Mouse (Mus musculus) kidney, postnatal 10 days (tissue): ENCODE data around the gene Bmf.

Experiments
- DNase-seq: peaks from one replicate; pipeline ENCODE4 v3.0.0; 2021; ENCODE audit warnings: mixed read lengths

The Bmf gene

GRCm38 (mm10) chr2:118543893-118544799, 5.3 kb downstream of the Bmf start:
- peak; percentile 94 for DNase-seq

DNA sequence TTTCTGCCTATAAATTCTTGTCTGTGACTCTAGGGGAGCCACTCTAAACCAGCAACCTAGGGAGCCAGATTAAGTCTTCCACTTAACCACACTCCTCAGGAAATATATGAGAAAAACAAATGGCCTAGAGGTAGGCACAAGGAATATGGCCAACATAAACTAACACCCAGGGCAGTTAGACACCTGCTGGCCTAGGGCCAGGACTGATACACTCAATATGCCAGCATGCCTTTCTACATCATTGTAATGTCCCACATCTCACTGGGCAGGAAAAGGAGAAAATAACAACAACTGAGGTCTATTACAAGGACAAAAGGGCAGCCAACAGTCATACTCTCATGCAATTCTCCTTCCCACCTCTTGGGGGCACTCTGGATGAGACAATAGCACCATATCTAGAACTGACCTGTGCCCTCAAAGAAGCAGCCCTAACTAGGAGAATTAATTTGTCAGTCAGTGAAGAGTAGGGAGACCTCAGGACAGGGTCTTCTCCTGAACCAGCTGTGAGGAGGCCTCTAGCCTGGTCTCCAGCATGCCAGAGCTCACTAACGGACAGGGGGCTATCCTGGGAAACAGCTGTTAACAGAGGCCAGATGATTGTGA, 6.4 kb downstream of the Bmf start:
- DNase-seq = no peak

DNA sequence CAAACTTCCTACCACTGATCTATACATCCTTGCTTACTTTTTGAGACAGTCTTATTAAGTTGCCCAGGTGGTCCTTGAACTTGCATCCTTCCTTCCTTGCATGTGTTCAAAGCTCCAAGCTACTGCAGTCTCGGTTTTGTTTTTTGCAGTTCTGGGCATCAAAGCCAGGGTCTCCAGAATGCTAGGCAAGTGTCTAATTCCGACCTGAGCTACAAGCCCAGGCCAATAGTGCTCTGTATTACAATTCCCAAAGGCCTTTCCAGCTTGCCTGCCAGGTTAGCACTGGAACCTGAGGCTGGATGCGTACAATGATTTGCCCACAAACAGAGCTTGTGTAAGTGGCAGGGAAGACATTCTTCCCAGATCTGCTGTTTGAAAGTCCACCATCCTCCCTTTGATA, 7.8 kb downstream of the Bmf start:
- no peak for DNase-seq

DNA sequence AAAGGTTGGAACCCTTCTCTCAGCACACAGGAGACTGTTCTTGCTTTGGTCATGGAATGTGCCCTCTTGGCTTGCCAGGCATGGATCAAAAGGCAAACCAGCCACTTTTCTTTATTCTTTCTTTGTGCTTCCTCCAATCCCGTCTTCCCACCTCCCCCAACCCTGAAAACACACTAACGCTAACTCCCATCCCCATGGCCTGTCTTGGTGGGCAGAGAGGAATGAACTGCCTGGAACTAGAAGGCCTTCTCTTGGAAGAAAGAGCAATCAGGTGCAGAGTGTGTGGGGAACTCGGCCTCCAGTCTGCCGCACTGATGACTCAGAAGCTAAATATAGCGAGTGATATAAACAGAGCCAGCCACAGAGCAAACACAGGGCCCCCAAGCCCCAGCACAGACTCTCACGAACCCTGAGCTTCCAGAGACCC, 8.8 kb downstream of the Bmf start:
- DNase-seq = peak; percentile 46

GRCm38 (mm10) chr2:118539881-118540516, 9.5 kb downstream of the Bmf start:
- peak; percentile 61 for DNase-seq

DNA sequence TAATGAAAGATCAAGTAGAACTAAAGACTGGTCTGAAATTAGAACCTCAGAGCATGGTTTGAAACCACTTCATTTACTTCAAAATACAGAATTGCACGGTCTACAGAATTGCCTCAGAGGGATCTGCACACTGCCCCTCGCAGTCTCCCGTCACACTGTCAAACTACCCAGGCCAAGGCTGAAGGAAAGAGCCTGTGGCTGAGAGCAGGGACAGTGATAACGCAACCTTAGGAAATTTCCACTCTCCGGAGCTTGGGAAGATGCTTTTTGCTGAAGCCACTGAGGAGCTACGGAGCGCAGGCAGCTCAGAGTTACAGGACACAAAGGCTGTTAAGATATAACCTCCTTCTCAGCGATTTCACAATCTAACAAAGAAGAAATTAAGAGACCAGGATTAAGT, 10.4 kb downstream of the Bmf start:
- DNase-seq = no peak

DNA sequence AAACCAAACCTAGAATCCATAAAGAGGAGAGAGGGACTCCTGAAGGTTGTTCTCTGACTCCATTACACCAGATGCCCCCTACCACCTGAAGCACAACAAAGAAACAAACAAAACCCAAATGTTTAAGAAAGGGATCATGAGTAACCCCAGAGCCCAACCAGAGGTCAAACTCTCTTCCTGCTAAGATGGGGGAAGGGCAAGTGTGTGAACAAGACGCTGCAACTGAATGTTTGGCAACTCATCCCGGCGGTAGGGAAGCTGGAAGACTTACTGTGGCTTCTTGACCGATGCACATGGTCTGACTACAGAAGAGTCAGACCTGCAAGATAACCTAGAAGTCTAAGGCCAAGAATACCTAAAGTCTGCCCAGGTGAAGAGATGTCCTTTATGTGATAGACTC, 12.3 kb downstream of the Bmf start:
- no peak for DNase-seq

- peak; percentile 76 for DNase-seq
Measured at GRCm38 (mm10) chr2:118536553-118536952, 12.9 kb downstream of the Bmf start.

DNA sequence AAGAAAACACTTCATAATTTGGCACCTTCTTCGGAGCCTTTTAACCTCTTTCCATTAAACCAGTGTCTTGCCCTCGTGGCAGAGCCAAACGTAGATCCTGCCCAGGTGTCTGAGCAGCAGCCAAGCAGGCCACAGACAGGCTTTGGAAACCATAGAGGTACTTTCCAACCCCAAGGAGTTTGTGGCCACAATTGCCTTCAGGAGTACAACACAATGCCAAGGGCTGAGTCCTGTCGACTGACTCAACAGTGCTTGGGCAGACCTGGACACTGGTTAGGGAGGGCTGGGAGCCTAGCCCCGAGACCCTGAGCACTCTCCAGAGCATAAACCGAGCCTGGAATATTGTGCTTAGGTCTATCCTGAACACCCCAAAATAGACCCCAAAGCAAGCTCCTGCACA, 13.4 kb downstream of the Bmf start:
- no peak for DNase-seq

DNA sequence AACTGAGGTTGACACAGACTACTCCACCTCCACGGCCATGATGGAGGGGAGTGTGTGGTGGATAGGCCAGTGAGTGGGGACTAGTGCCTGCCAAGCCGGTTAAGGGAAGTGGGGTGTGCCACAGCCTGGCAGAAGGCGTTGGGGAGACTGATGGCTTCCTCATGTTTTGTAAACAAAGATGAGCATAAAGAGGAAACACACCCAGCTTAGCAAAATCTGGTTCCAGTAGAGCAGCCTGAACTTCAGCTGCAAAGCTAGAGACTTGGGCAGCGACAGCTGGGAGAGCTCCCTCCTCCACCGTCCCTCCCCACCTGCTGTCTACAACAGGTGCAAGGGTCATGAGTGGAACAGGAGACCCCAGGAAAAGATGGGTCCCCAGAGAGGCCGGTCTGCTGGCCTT, 15.5 kb downstream of the Bmf start:
- DNase-seq = peak; percentile 42

GRCm38 (mm10) chr2:118532855-118533675, 16.4 kb downstream of the Bmf start:
- peak; percentile 83 for DNase-seq

- peak; percentile 69 for DNase-seq
Measured at GRCm38 (mm10) chr2:118532401-118532800, 17.1 kb downstream of the Bmf start.

- peak; percentile 84 for DNase-seq
Measured at GRCm38 (mm10) chr2:118529466-118530181, 19.9 kb downstream of the Bmf start.

GRCm38 (mm10) chr2:118526545-118526944, 22.9 kb downstream of the Bmf start:
- DNase-seq = no peak

- DNase-seq = no peak
Measured at GRCm38 (mm10) chr2:118524811-118525210, 24.7 kb downstream of the Bmf start.

DNA sequence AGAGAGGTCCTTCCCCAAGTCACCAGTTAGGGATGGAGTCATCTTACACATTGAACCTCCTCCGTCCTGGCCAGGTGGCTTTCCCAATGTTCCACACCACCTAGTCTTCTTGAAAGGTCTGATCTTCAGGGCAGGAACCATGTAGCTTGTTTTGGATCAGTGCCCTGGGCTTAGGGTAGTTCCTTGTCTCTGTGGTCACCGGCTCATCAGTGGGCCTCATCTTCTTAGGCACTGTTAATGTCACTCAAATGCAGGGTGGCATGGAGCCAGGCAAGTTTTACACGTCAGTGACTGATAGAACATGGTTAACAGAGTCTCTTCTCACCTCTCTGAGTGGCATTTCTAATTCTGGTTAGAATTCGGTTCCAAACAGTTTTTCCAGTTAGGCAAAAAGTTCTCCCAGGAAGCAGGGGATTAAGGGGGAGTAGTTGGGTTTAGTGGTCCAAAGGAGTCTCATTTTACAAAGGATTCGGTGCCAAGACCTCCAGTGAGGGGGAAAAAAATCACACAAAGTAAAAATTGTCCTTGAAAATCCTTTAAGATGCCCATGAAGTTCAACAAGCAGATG, 26.2 kb downstream of the Bmf start:
- peak; percentile 53 for DNase-seq

- DNase-seq = no peak
Measured at GRCm38 (mm10) chr2:118522265-118522664, 27.2 kb downstream of the Bmf start.

DNA sequence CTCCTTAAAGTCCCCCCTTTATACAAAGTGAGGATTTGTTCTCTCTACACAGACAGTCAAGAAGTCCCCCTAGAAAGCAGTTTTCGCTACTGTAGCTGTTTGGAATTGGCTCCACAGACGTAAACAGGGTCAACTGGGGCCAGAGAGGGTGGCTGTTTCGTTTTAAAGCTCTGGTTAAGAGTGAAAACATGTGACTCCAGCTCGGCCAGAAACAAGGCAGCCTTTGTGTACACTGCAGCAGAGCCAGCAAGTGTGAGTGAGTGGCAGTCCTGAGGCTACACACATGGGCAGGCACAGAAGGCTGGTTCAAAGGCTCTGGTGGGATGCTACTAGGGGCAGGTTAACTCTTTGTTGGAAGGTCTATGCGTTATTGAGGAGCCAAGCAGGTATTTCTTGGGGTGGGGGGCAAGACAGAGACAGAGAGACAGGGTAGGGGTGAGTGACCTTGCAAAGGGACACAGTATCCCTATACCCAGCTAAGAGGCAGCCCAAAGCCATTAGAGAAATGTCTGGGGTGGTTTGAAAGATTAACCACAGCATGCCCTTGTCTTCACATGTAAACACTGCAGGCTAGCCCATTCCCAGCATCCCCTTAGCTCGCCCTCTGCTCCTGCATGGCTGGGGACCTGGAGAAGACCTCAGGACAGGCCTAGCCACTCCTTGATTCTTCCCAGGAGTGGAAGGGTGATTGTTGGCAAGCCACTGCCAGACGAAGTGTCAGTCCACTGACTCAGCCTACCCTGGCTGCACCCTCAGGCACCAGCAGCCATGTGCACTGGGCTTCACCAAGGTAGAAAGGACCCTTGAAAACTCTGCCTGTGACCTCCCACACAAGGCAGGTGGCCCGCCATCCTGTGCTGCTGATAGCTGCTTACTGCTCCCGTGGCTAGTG, 29.2 kb downstream of the Bmf start:
- DNase-seq = peak; percentile 84

DNA sequence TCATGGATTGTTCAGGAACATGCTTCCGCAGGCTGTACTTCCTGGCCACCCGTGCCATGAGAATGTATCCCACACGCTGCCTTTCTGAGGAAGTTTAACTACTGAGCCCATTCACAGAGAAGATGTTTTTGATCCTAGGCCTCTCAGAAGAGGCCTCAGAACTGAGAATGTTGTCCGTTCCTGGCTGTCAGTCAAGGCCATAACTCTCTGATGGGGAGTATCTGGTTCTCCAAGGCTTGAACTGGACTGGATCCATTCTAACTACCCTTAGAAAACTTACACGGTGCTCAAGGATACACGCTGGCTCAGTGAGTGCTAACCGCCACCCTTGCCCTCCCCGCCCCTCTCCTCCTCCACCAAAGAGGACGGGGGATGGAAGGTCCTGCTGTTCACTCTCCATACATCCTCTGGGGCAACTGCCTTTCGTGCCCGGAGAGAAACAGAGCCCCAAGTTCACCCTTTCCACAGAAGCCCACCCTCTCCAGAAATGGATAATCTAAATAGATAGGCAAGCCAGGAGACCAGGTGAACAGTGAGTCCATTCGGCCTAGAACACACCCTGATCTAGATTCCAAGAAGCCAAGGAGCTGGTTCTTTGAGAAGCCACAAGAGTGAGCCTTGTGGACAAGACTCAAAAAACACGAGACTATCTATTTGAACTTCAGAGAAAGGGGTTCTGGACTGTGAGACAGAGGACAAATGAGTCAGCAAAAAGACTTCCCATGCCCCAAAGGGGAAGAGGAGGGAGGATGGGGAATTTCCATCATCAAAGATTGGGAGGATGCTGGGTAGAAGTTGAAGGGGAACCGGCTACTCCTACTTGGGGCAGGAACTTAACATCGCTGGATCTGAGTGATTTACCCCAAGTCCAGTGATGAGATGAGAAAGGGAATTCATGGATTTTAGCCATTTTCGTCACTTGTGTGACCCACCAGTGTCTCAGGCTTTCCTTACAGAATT, 36.8 kb downstream of the Bmf start:
- no peak for DNase-seq
